Mouse (Mus musculus) liver, embryonic 11.5 days (tissue): ENCODE results near the gene Dicer1. TPM values are rescaled to one million over a fixed set of nuclear protein-coding genes. Genes with fewer than 3 reads are reported as not detected.

Experiments used
- ATAC-seq: fragments of 200-750 bp; cut with Nextera tagmentation; replicated peaks from 2 replicates; pipeline ENCODE4 v1.8.0; 2017; ENCODE audit warnings: moderate number of reproducible peaks, mild to moderate bottlenecking, moderate TSS enrichment, moderate library complexity; ENCODE audit not compliant: low FRiP score
- DNase-seq: peaks from one replicate; pipeline ENCODE4 v3.0.0-alpha.2; 2017; ENCODE audit warnings: low spot score
- H3K27ac ChIP-seq: fragments of 300-500 bp; sonication (generic); 2 replicates; pipeline ENCODE4 v1.5.1; 2014; ENCODE audit warnings: mild to moderate bottlenecking, low read depth, low read length, control low read depth
- H3K27me3 ChIP-seq: fragments of 300-500 bp; sonication (generic); replicated peaks from 2 replicates; pipeline ENCODE4 v1.6.1; 2014; ENCODE audit warnings: low read length, mixed read lengths; ENCODE audit not compliant: control insufficient read depth, insufficient read depth
- H3K36me3 ChIP-seq: fragments of 300-500 bp; sonication (generic); 2 replicates; pipeline ENCODE4 v1.6.1; 2014; ENCODE audit warnings: mild to moderate bottlenecking, low read length, moderate library complexity, mixed read lengths; ENCODE audit not compliant: control insufficient read depth, insufficient read depth
- H3K4me1 ChIP-seq: fragments of 300-500 bp; sonication (generic); replicated peaks from 2 replicates; pipeline ENCODE4 v1.6.1; 2014; ENCODE audit warnings: low read length, mixed read lengths; ENCODE audit not compliant: control insufficient read depth, insufficient read depth
- H3K4me2 ChIP-seq: fragments of 300-500 bp; sonication (generic); 2 replicates; pipeline ENCODE4 v1.6.1; 2014; ENCODE audit warnings: mild to moderate bottlenecking, control low read depth, moderate library complexity
- H3K4me3 ChIP-seq: fragments of 300-500 bp; sonication (generic); 2 replicates; pipeline ENCODE4 v1.5.1; 2014; ENCODE audit warnings: low read depth, low read length, control low read depth
- H3K9ac ChIP-seq: fragments of 300-500 bp; sonication (generic); 2 replicates; pipeline ENCODE4 v1.6.1; 2014; ENCODE audit warnings: low read depth, low read length, control low read depth
- H3K9me3 ChIP-seq: fragments of 300-500 bp; sonication (generic); 2 replicates; pipeline ENCODE4 v1.6.1; 2016; ENCODE audit warnings: low read length, inconsistent platforms, mixed read lengths; ENCODE audit not compliant: control insufficient read depth
- WGBS: fragments of 180-500 bp; shearing (Covaris S2); extraction: QIAGEN DNeasy Blood & Tissue Kit; methylation state at CpG from one replicate; pipeline ENCODE4 v1.1.7; 2014; 5-methylcytosine and 5-hydroxymethylcytosine counted together
- polyA plus RNA-seq: library from polyadenylated mRNA; unstranded; fragments of >200 nt; fragmentation: Nextera tagmentation; extraction: Ambion mirVana; gene quantifications from 2 replicates; pipeline ENCODE4 v1.2.1, GENCODE M21; 2014

The Dicer1 gene
- polyA plus RNA-seq, 1 experiment from 2014 or later = 15.4 TPM

GRCm38 (mm10) chr12:104748946-104749345, 2.8 kb downstream of the Dicer1 start:
- DNase-seq (no peak), ATAC-seq (no peak)
- Histone ChIP-seq H3K4me3 (no peak overlapping the region), H3K27ac (no peak overlapping the region), H3K9me3 (no peaks in the 10 kb centered on the region), H3K36me3 (0 out of 2 replicates have a peak, but pooled peaks cover 4% of the 10 kb centered on the region), H3K27me3 (no peaks in the 10 kb centered on the region), H3K4me2 (no peak overlapping the region), H3K4me1 (peaks cover 30% of the 10 kb centered on the region), H3K9ac (no peak overlapping the region)
- WGBS = 72% methylated on average over 2 of the region's 2 CpGs

GRCm38 (mm10) chr12:104747252-104747651, 4.5 kb downstream of the Dicer1 start:
- H3K4me2 ChIP-seq = no peak overlapping the region
- no peak overlapping the region for H3K9ac ChIP-seq
- DNase-seq = no peak
- no peaks in the 10 kb centered on the region for H3K9me3 ChIP-seq
- H3K36me3 ChIP-seq = 0 out of 2 replicates have a peak, but pooled peaks cover 4% of the 10 kb centered on the region
- no peak for ATAC-seq
- no peaks in the 10 kb centered on the region for H3K27me3 ChIP-seq
- H3K4me1 ChIP-seq = peaks cover 30% of the 10 kb centered on the region
- 84% methylated on average over 5 of the region's 5 CpGs for WGBS
- no peak overlapping the region for H3K27ac ChIP-seq
- H3K4me3 ChIP-seq = no peak overlapping the region

GRCm38 (mm10) chr12:104746601-104747000, 5.2 kb downstream of the Dicer1 start:
- no peak for ATAC-seq
- H3K4me2 ChIP-seq = no peak overlapping the region
- DNase-seq = no peak
- H3K36me3 ChIP-seq = 0 out of 2 replicates have a peak, but pooled peaks cover 4% of the 10 kb centered on the region
- no peak overlapping the region for H3K27ac ChIP-seq
- H3K9ac ChIP-seq = no peak overlapping the region
- peaks cover 30% of the 10 kb centered on the region for H3K4me1 ChIP-seq
- no peaks in the 10 kb centered on the region for H3K9me3 ChIP-seq
- no peaks in the 10 kb centered on the region for H3K27me3 ChIP-seq
- H3K4me3 ChIP-seq = no peak overlapping the region
- WGBS = 73% methylated on average over 2 of the region's 2 CpGs

GRCm38 (mm10) chr12:104743687-104744086, 8.1 kb downstream of the Dicer1 start:
- Histone ChIP-seq H3K27ac (no peak overlapping the region), H3K4me1 (peaks cover 14% of the 10 kb centered on the region; the same call in 1 of the 2 replicates), H3K36me3 (no peaks in the 10 kb centered on the region), H3K9ac (no peak overlapping the region), H3K4me3 (no peak overlapping the region), H3K4me2 (no peak overlapping the region), H3K9me3 (no peaks in the 10 kb centered on the region), H3K27me3 (no peaks in the 10 kb centered on the region)
- no peak for DNase-seq
- 82% methylated on average over 4 of the region's 4 CpGs for WGBS
- ATAC-seq = no peak

GRCm38 (mm10) chr12:104742247-104742646, 9.5 kb downstream of the Dicer1 start:
- H3K4me3 ChIP-seq = no peak overlapping the region
- H3K4me1 ChIP-seq = peaks cover 9% of the 10 kb centered on the region; the same call in 1 of the 2 replicates
- 44% methylated on average over 6 of the region's 6 CpGs for WGBS
- no peak overlapping the region for H3K27ac ChIP-seq
- DNase-seq (no peak), ATAC-seq (no peak; the same call in 1 of the 2 replicates)
- no peaks in the 10 kb centered on the region for H3K9me3 ChIP-seq
- H3K36me3 ChIP-seq = no peaks in the 10 kb centered on the region
- H3K27me3 ChIP-seq = no peaks in the 10 kb centered on the region
- H3K4me2 ChIP-seq = no peak overlapping the region
- no peak overlapping the region for H3K9ac ChIP-seq

GRCm38 (mm10) chr12:104740841-104741787, 10.6 kb downstream of the Dicer1 start:
- no peak overlapping the region for H3K27ac ChIP-seq
- no peak overlapping the region for H3K9ac ChIP-seq
- H3K9me3 ChIP-seq = no peaks in the 10 kb centered on the region
- H3K36me3 ChIP-seq = no peaks in the 10 kb centered on the region
- DNase-seq (no peak), ATAC-seq (no peak)
- H3K4me3 ChIP-seq = no peak overlapping the region
- no peaks in the 10 kb centered on the region for H3K27me3 ChIP-seq
- H3K4me2 ChIP-seq = no peak overlapping the region
- WGBS = 71% methylated on average over 12 of the region's 12 CpGs
- peaks cover 8% of the 10 kb centered on the region; the same call in 1 of the 2 replicates for H3K4me1 ChIP-seq

- no peak overlapping the region for H3K4me2 ChIP-seq
- DNase-seq = no peak
- WGBS = 79% methylated on average over 3 of the region's 3 CpGs
- no peak for ATAC-seq
- no peak overlapping the region for H3K9ac ChIP-seq
- no peaks in the 10 kb centered on the region for H3K27me3 ChIP-seq
- no peak overlapping the region for H3K4me3 ChIP-seq
- H3K9me3 ChIP-seq = no peaks in the 10 kb centered on the region
- no peak overlapping the region for H3K27ac ChIP-seq
- no peaks in the 10 kb centered on the region for H3K36me3 ChIP-seq
- H3K4me1 ChIP-seq = peaks cover 8% of the 10 kb centered on the region; the same call in 1 of the 2 replicates
Measured at GRCm38 (mm10) chr12:104738931-104739330, 12.8 kb downstream of the Dicer1 start.

GRCm38 (mm10) chr12:104738446-104738845, 13.3 kb downstream of the Dicer1 start:
- WGBS = 84% methylated on average over 9 of the region's 9 CpGs
- Histone ChIP-seq H3K4me3 (no peak overlapping the region), H3K4me1 (peaks cover 8% of the 10 kb centered on the region; the same call in 1 of the 2 replicates), H3K4me2 (no peak overlapping the region), H3K27me3 (no peaks in the 10 kb centered on the region), H3K36me3 (no peaks in the 10 kb centered on the region), H3K27ac (peak overlapping the region; percentile 43; the same call in 1 of the 2 replicates), H3K9me3 (no peaks in the 10 kb centered on the region), H3K9ac (no peak overlapping the region)
- ATAC-seq (no peak), DNase-seq (no peak)
